Comparison of ENCODE assay signal across 1 mouse cellular context in the genomic region with DNA sequence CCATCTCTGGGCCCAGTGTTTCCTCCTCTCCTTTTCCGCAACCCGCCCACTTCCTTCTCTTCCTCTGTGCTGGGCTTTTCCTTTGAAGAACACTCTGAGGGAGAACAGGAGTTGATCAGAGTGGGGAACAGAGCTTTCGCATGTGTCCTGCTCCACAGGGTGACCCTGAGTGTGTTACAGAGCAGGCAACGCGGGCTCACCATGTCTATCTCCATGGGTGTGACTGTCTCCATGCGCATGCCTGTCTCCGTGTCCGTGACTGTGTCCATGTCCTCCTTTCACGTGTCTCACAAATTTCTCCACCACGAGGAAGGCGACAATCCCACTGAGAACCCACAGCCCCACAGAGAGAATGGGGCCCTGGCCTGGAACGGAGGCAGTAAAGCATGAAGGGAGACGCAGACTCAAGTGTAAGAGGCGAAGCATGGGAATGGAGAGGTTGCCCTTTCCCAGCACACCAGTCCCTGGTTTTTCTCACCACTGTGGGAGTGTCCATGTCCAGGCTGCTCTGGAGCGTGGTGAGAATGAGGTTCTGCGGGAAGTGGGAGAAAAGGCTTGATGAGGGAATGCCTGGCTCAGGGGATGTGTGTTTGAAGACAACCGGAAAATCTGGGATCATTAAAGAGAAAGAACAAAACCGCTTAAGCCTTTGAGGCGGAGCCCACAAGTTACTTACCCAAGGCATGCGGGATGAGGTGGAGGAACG.
TF ChIP-seq lines count a peak whose summit lies in the region.

No protein-coding gene starts in this region.

TF ChIP-seq in MEL, 35 proteins besides CTCF, POLR2A, EP300 and RAD21:
- TF ChIP-seq RCOR1 (IDR thresholded peaks at IDR 0.05; ENCODE audit: low read depth, low read length) (no peak), MYC (IDR thresholded peaks at IDR 0.05; ENCODE audit: low read depth, low read length) (no peak), ELF1 (IDR thresholded peaks at IDR 0.05; ENCODE audit: low read depth, low read length) (no peak), TBP (IDR thresholded peaks at IDR 0.05; ENCODE audit: low read depth, low read length) (no peak), NELFE (IDR thresholded peaks at IDR 0.05; ENCODE audit: low read depth, low read length) (no peak), GATA1 (IDR thresholded peaks at IDR 0.05; ENCODE audit: low read depth, low read length) (no peak), USF1 (IDR thresholded peaks at IDR 0.05; ENCODE audit: low read depth, low read length) (no peak), MAZ (IDR thresholded peaks at IDR 0.05; ENCODE audit: low read depth, low read length) (no peak), MAX (IDR thresholded peaks at IDR 0.05; ENCODE audit: low read length) (no peak), HCFC1 (IDR thresholded peaks at IDR 0.05; ENCODE audit: low read depth, low read length) (no peak), MYB (IDR thresholded peaks at IDR 0.05; ENCODE audit: low read depth, low read length) (no peak), ZMIZ1 (IDR thresholded peaks at IDR 0.05; ENCODE audit: low read depth, low read length) (no peak), MAFK (IDR thresholded peaks at IDR 0.05; ENCODE audit: borderline replicate concordance, low read depth, low read length) (no peak), SIN3A (IDR thresholded peaks at IDR 0.05; ENCODE audit: low read length) (no peak)
